Mouse (Mus musculus) left cerebral cortex, adult 9 months (tissue): ENCODE results near the gene Ccdc60.
"Not testable (repeated sequence)": the region's sequence is repeated elsewhere in the genome, so short reads cannot be mapped to it uniquely, and the experiment has no call there.

Source experiments
- DNase-seq, 2 experiments: peaks; one replicate each; pipeline ENCODE4 v3.0.0; 2022; ENCODE audit warnings: low spot score in 2 of 2

Ccdc60 gene

GRCm38 (mm10) chr5:116288849-116289570 is at the start of gene Ccdc60:
Gene Ccdc60 (minus strand): TSS chr5:116288985.
- no peak for DNase-seq

- no peak for DNase-seq
Observed at GRCm38 (mm10) chr5:116336191-116336590, 47.4 kb upstream of the Ccdc60 start.

- DNase-seq: no peak
Observed at GRCm38 (mm10) chr5:116328911-116329310, 40.1 kb upstream of the Ccdc60 start.

DNA sequence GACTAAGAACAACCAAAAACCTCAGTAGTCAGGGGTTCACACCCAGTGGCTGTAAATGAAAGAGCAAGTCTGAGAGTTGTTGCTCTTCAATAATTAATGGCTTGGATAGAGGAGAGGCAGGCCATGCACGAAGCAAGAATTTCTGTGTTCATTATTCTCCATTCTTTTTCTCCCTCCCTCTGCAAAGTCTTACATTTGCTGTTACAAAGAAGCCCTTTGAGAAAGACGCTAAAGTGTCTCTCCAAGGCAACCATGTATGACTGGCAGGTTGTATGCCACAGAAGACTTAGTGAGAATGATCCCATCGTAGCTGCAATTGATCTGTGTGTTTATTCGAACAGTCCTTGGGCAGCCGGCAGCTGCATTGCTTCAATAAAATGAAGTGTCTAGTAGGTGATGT is 34.6 kb upstream of the Ccdc60 start:
- DNase-seq: no peak

DNA sequence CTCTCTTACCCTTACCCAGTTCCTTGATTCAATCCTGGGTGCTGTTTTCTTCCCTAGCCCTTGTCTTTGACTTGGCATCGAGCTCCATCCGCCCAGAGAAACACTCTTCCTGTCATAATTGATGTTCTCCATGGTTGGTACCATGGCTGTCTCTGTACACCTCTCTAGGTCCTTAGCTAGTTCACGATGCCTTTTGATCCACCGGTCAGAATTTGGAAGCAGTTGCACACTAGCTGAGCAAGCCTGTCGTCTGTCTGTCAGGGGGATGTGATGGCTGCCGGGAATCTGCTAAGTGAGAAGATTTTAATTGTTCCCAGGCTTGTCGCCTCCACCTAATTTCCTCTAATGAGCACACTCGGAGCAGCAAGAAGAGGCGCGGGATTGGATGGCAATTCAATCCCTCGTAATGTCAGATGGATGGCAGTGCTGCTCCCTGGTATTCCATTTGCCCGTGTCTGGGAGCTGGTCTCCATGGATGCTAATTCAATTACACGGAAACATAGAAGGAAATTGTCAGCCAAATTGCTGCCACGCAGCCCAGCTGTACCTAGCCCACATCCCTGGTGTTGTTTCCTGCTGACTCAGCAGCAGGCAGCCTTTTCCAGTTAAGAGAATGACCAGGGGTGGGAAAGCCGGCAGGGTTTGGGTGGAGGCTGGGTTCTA is 33.7 kb upstream of the Ccdc60 start:
- DNase-seq: peak in 1 of 2 experiments; percentile 9

DNA sequence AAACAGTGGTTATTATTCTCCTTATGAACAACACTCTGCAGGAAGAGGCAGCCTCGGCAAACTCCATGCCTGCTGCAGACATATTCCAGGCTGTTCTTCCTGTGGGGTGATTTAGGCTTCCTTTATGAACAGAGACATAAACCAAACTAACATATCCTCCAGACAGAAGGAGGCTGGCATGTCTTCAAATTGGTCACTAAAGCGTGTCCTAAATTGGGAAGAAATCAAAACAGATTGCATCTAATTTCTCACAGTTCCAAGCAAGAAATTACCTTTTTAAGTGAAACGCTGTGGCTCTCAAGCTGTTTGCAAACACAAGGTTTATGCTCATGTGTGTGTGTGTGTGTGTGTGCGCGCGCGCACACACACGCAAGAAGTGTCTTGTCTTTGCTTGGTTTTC is 24.9 kb upstream of the Ccdc60 start:
- DNase-seq: no peak

GRCm38 (mm10) chr5:116312111-116312737 is 23.4 kb upstream of the Ccdc60 start:
- no peak for DNase-seq

GRCm38 (mm10) chr5:116311636-116312035 is 22.9 kb upstream of the Ccdc60 start:
- DNase-seq: no peak

GRCm38 (mm10) chr5:116309383-116309801 is 20.6 kb upstream of the Ccdc60 start:
- no peak for DNase-seq

DNA sequence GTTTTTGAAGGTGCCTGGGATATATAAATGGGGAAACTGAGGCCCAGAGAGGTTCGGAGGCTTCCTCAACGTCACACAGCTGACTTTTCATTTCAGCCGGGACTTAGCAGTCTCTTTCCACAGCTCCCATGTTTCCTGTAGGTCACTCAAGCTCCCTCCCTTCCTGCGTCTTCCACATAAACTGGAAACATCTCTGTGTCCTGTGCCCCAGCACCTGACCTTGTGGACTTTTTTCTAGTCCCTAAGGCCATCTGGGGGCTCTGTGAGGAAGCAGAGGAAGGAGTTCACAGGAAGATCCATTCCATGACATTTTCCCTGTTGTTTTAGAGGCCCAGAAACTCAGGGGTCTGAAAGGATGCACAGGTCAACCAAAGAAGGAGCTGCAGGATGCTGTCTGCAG is 16.8 kb upstream of the Ccdc60 start:
- no peak for DNase-seq

DNA sequence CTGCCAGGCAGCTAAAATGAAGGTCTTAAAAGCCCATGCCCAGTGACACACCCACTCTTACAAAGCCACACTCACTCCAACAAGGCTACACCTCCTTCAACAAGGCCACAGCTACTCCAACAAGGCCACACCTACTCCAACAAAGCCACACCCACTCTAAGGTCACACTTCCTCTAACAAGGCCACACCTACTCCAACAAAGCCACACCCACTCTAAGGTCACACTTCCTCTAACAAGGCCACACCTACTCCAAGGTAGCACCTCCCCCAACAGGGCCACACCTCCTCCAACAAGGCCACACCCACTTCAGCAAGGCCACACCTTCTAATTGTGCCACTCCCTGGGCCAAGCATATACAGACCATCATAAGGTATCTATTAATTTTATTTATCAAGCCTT is 16.4 kb upstream of the Ccdc60 start:
- not testable (repeated sequence) for DNase-seq

DNA sequence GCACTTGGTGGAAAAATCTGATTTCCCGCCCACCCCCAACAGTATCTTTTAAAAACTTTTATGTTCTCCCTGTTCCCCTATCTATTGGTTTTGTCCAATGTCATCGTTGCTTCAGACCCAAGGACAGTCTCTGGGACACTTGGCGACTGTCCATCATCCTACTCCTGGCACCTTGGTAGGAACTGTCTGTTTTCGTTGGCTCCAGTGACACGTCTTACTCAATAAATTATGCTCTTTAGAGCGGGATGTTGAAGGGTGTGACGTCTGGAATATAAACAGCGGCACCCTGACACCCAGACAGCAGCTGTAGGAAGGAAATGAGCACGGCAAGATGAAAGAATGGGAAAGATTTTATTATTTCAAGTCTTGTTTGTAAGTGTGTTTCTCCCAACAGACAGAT is 12.2 kb upstream of the Ccdc60 start:
- DNase-seq: no peak

- no peak for DNase-seq
Observed at GRCm38 (mm10) chr5:116293501-116293900, 4.7 kb upstream of the Ccdc60 start.

DNA sequence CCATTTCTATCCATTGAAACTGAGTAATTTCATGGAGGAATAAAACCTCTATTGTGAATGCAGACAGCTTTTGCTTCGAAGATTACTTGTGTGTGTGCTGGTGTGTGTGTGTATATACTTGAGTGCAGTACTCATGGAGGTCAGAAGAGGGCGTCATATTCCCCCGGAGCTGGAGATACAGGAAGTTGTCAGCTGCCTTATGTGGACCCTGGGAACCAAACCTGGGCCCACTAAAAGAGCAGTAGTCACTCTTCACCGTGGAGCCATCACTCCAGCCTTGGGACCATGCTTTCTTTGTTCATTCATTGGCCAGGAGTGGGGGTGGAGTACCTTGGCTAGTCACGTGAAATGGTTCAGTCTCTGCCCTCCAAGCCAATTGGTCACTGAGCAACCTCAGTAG is 1.8 kb upstream of the Ccdc60 start:
- DNase-seq: no peak

DNA sequence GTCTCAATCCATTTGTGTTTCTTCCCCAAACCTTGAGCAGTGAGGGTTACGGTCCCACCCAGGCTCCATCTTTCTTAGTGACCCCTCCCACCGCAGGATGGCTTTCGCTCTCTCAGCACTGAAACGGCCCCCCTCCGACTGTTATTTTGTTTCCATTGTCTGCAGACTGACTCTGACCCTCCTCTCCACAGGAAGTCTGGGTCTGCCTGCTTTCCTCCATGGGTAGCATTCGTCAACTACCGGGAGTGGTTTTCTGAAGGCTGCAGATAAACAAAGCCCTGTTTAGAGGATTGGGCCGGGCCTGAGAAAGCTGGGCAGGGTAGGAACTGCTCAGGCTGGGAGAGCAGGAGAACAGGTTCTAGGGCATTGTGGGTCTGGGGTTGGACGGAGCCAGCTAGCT is 1.1 kb upstream of the Ccdc60 start:
- DNase-seq: no peak

- DNase-seq: no peak
Observed at GRCm38 (mm10) chr5:116288183-116288582, 602 bp downstream of the Ccdc60 start.

DNA sequence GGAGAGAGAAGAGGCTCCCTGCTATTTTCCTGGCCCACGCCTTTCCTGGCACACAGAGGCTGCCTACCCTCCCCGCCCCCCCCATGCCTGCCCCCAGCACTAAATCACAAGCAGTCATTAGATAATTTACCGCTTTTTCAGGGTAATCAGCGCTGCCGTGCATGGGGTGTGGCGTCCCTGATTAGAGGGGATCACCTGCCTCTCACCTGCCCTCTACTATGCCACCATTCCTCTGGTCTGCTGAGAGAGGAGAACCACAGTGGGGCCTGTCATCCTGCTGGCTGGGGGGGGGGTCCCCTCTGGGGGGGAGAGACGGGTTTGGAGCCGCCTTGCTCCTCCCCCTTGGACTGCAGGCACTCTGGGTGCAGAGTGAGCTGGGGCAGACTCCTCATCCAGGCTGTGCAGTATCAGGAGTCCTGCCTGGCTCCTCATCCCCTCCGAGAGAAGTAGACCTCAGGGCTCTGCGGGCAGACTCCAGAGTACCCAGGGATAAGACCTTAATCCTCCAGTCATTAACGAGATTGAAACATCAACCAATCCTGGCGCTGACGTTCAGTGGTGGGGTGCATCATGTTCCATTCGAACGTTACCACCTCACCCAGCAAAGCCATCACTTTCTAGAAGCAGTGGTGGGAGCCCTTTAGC is 3.1 kb downstream of the Ccdc60 start:
- DNase-seq: no peak

DNA sequence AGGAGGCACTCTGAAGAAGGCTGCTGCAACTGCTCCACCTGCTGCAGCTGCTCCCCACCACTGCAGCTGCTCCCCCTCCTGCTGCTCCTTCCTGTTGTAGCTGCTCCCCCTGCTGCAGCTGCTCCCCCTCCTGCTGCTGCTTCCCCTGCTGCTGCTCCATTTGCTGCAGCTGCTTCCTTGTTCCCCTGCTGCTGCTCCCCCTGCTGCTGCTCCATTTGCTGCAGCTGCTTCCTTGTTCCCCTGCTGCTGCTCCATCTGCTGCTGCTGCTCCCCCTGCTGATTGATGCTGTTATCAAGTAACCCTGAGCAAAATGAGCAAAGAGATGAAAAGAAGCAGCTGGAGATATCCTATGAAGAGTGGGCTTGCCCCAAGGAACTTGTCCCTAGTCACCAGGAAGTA is 8.3 kb downstream of the Ccdc60 start:
- DNase-seq: no peak

DNA sequence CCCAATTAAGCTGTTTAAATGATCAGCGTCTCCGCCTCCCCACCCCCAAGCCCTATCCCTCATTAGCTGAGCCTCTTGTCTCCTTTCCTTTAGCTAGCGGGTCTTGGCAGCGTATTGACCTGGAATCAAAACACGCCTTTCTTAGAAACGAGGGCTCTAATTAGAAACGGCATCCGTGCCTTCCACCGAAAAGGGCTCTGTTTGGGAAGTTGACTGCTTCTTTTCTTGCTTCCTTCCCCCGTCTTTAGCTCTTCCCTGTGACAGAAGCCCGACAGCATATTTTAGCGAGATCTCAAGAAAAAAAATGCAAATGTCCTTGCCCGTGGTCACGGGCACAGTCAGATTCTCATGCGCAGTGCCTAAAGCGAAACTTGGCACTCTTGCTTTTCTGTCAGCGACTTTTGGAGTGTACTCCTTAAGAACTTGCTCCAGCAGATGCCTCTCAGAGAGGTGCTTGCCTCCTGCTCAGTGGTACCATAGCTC is 10.3 kb downstream of the Ccdc60 start:
- DNase-seq: peak; percentile 20 to 22

DNA sequence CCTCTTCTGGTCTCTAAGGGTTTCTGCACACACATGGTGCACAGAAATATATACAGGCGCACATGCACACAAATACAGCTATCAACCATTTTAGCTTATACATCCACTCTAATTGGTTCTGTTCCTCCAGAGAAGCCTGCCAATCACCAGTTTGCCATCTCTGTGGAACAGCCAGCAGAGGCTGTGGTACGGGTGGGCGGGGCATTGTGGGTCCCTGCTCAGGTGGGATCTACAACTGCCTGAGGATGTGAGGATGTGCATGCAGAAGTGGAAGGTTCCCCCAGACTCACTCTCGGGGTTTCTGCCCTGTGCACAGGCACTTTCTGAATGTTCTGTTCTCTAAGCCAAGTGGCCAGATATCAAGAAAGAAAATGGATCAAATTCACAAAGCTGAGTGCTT is 10.8 kb downstream of the Ccdc60 start:
- DNase-seq: no peak

GRCm38 (mm10) chr5:116274818-116275217 is 14.0 kb downstream of the Ccdc60 start:
- no peak for DNase-seq

- no peak for DNase-seq
Observed at GRCm38 (mm10) chr5:116274365-116274764, 14.4 kb downstream of the Ccdc60 start.
